8 mouse cellular contexts compared by ENCODE assay signal in the genomic region with DNA sequence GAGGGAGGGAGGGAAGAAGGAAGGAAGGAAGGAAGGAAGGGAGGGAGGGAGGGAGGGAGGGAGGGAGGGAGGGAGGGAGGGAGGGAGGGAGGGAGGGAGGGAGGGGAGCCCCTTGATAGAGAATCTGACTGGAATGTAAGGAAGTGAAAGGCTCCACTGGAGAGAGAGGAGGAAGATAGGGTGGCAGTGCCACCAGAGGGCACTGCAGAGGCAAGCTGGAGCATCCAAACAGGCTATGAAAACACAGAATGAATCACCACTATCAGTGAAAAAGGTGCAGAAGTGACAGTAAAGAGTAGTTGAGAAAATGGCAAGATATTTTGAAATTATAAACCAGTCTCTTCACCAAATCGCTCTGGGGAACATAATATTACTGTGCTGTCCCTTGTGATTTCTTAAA. TPM values are rescaled to one million over a fixed set of nuclear protein-coding genes. Genes with fewer than 3 reads are reported as not detected.
A peak's percentile ranks its signal among the peaks of the same experiment; 100 is the strongest.
DNase-seq lines count a peak whose midpoint lies in the region; ATAC-seq and TF ChIP-seq lines count a peak whose summit lies in the region.
"Had no signal": no experiment of that assay in that cellular context is flagged by ENCODE, and none has a peak within 500 bp of the region (broad histone marks: within the 10 kb centered on the region; RNA-seq: fewer than 3 reads in every experiment).

No protein-coding gene starts in this region.

- H3K4me3 ChIP-seq in midbrain, embryonic 16.5 days (ENCODE audit: low read depth, low read length): no peak overlapping the region
- H3K4me3 ChIP-seq in midbrain, embryonic 15.5 days: no peak overlapping the region
- H3K4me3 ChIP-seq in limb, embryonic 14.5 days (replicated peaks; ENCODE audit: low read length): no peak overlapping the region
- H3K4me3 ChIP-seq: heart, embryonic 15.5 days had no signal

- H3K9me3 ChIP-seq in midbrain, embryonic 16.5 days (replicated peaks; ENCODE audit: control insufficient read depth, low read length, poor library complexity, severe bottlenecking): no peaks in the 10 kb centered on the region
- H3K9me3 ChIP-seq in midbrain, embryonic 15.5 days: no peaks in the 10 kb centered on the region
- no peaks in the 10 kb centered on the region for H3K9me3 ChIP-seq in limb, embryonic 14.5 days (ENCODE audit: control insufficient read depth, low read length)
- H3K9me3 ChIP-seq: heart, embryonic 15.5 days had no signal

- 80% methylated on average over 1 of the region's 1 CpGs for WGBS in midbrain, embryonic 16.5 days
- 56% methylated on average over 1 of the region's 1 CpGs for WGBS in midbrain, embryonic 15.5 days
- 57% methylated on average over 1 of the region's 1 CpGs for WGBS in limb, embryonic 14.5 days

- H3K36me3 ChIP-seq in midbrain, embryonic 16.5 days (ENCODE audit: control insufficient read depth, insufficient read depth, low read length): no peaks in the 10 kb centered on the region
- H3K36me3 ChIP-seq in midbrain, embryonic 15.5 days (replicated peaks): no peaks in the 10 kb centered on the region
- H3K36me3 ChIP-seq in limb, embryonic 14.5 days (ENCODE audit: control insufficient read depth, insufficient read depth, low read length): no peaks in the 10 kb centered on the region
- H3K36me3 ChIP-seq: heart, embryonic 15.5 days had no signal

- 0 out of 2 replicates have a peak, but pooled peaks have one; percentile 54 for ATAC-seq in midbrain, embryonic 16.5 days
- ATAC-seq in midbrain, embryonic 15.5 days (replicated peaks): no peak
- no peak for ATAC-seq in limb, embryonic 14.5 days (ENCODE audit: low FRiP score, low read depth)

- no peak overlapping the region for H3K4me2 ChIP-seq in midbrain, embryonic 16.5 days (ENCODE audit: low read length)
- H3K4me2 ChIP-seq in midbrain, embryonic 15.5 days: no peak overlapping the region
- H3K4me2 ChIP-seq in limb, embryonic 14.5 days (replicated peaks; ENCODE audit: low read depth, low read length, severe bottlenecking): no peak overlapping the region
- H3K4me2 ChIP-seq: heart, embryonic 15.5 days had no signal

- TF ChIP-seq POLR2A in limb, embryonic 14.5 days (IDR thresholded peaks at IDR 0.05; ENCODE audit: borderline replicate concordance, extremely low read depth, insufficient read depth, insufficient read length): no peak

- no peak overlapping the region for H3K9ac ChIP-seq in midbrain, embryonic 16.5 days (ENCODE audit: low read depth, low read length)
- no peak overlapping the region for H3K9ac ChIP-seq in midbrain, embryonic 15.5 days
- no peak overlapping the region for H3K9ac ChIP-seq in limb, embryonic 14.5 days (ENCODE audit: low read depth, low read length, severe bottlenecking)
- H3K9ac ChIP-seq: heart, embryonic 15.5 days had no signal

- peak; percentile 86 for DNase-seq in NIH3T3 (ENCODE audit: low read depth)
- peak; percentile 23 to 37 for DNase-seq in cerebellum, postnatal 36 days
- DNase-seq in induced T-regulatory cell, adult 2 months (ENCODE audit: low read depth): peak; percentile 37
- peak; percentile 32 for DNase-seq in limb, embryonic 14.5 days (ENCODE audit: low spot score)
- DNase-seq in right cerebral cortex, postnatal 25 days: peak; percentile 24

- no peak overlapping the region for H3K27ac ChIP-seq in midbrain, embryonic 16.5 days (ENCODE audit: low read length)
- H3K27ac ChIP-seq in midbrain, embryonic 15.5 days: no peak overlapping the region
- no peak overlapping the region for H3K27ac ChIP-seq in limb, embryonic 14.5 days (replicated peaks; ENCODE audit: low read depth, low read length)
- H3K27ac ChIP-seq: heart, embryonic 15.5 days had no signal

- H3K27me3 ChIP-seq in midbrain, embryonic 16.5 days (ENCODE audit: control insufficient read depth, insufficient read depth, low read depth, low read length): no peaks in the 10 kb centered on the region
- no peaks in the 10 kb centered on the region for H3K27me3 ChIP-seq in midbrain, embryonic 15.5 days (replicated peaks)
- H3K27me3 ChIP-seq in limb, embryonic 14.5 days (ENCODE audit: control insufficient read depth, insufficient read depth, low read length): no peaks in the 10 kb centered on the region
- H3K27me3 ChIP-seq: heart, embryonic 15.5 days had no signal

- H3K4me1 ChIP-seq in midbrain, embryonic 16.5 days (ENCODE audit: control insufficient read depth, insufficient read depth, low read length): no peaks in the 10 kb centered on the region
- H3K4me1 ChIP-seq in midbrain, embryonic 15.5 days: no peaks in the 10 kb centered on the region
- no peaks in the 10 kb centered on the region for H3K4me1 ChIP-seq in limb, embryonic 14.5 days (ENCODE audit: control insufficient read depth, insufficient read depth, low read length)
- H3K4me1 ChIP-seq: heart, embryonic 15.5 days had no signal

RNA-seq across cellular contexts. Expression of a gene that starts 44.2 kb away (rescaled TPM):
- 0.29 and 0.35 TPM in 2 replicates for polyA plus RNA-seq in midbrain, embryonic 16.5 days (2015; fragmentation: Nextera tagmentation; extraction: Ambion mirVana)
- 0.46 and 0.78 TPM in 2 replicates for polyA plus RNA-seq in midbrain, embryonic 15.5 days (2015; fragmentation: Nextera tagmentation; extraction: Ambion mirVana)
- polyA plus RNA-seq in limb, embryonic 14.5 days (2012; rRNA removed): 0.28 and 0.49 TPM in 2 replicates
- polyA plus RNA-seq in limb, embryonic 14.5 days (2014; fragmentation: Nextera tagmentation; extraction: Ambion mirVana): 0.72 and 0.98 TPM in 2 replicates

RNA-seq across cellular contexts. Expression of a gene that starts 44.3 kb away (rescaled TPM):
- 0.46 and 0.51 TPM in 2 replicates for polyA plus RNA-seq in midbrain, embryonic 16.5 days (2015; fragmentation: Nextera tagmentation; extraction: Ambion mirVana)
- polyA plus RNA-seq in midbrain, embryonic 15.5 days (2015; fragmentation: Nextera tagmentation; extraction: Ambion mirVana): 0.23 and 0.49 TPM in 2 replicates
- polyA plus RNA-seq in limb, embryonic 14.5 days (2012; rRNA removed): 0.12 and 0.18 TPM in 2 replicates
- polyA plus RNA-seq in limb, embryonic 14.5 days (2014; fragmentation: Nextera tagmentation; extraction: Ambion mirVana): 0.22 and 0.37 TPM in 2 replicates

Comparison
In these comparisons a context has a peak if more than half of its experiments do, and no peak if none do; other contexts are left out.
1. DNase-seq: peak in every context shown above with its lines; median percentile 86 in NIH3T3; 37 in induced T-regulatory cell, adult 2 months; 32 in limb, embryonic 14.5 days; 30 in cerebellum, postnatal 36 days; 24 in right cerebral cortex, postnatal 25 days.